Mouse (Mus musculus) macrophage (primary cell): ENCODE data around the gene Plekho2. TPM values are rescaled to one million over a fixed set of nuclear protein-coding genes. Genes with fewer than 3 reads are reported as not detected.

Source experiments
- H3K27ac ChIP-seq: fragments of 350-480 bp; formaldehyde crosslinking; 2 replicates; pipeline ENCODE4 v1.9.0; 2021
- H3K36me3 ChIP-seq: fragments of 350-480 bp; formaldehyde crosslinking; 2 replicates; pipeline ENCODE4 v1.9.0; 2021; ENCODE audit errors: inconsistent target
- H3K4me3 ChIP-seq: fragments of 350-480 bp; formaldehyde crosslinking; 2 replicates; pipeline ENCODE4 v1.9.0; 2021; ENCODE audit errors: inconsistent target
- H3K79me2 ChIP-seq: fragments of 350-480 bp; formaldehyde crosslinking; 2 replicates; pipeline ENCODE4 v1.9.0; 2021; ENCODE audit errors: inconsistent target
- WGBS: methylation state at CpG from one replicate; pipeline ENCODE4 v1.1.7; 2026; ENCODE audit warnings: inconsistent platforms; ENCODE audit not compliant: missing documents; 5-methylcytosine and 5-hydroxymethylcytosine counted together
- polyA plus RNA-seq: library from polyadenylated mRNA; stranded (reverse); fragments of 250-400 nt; gene quantifications from 3 replicates; pipeline ENCODE4 v1.2.4, GENCODE M21; 2018; ENCODE audit warnings: inconsistent platforms

Plekho2 gene
- polyA plus RNA-seq, 1 experiment from 2014 or later, result 316 TPM

- Histone ChIP-seq H3K27ac (peak overlapping the region; percentile 97), H3K4me3 (no peak overlapping the region), H3K79me2 (no peaks in the 10 kb centered on the region; the same call in 1 of the 2 replicates), H3K36me3 (no peaks in the 10 kb centered on the region)
- 86% methylated on average over 8 of the region's 8 CpGs for WGBS
Measured at GRCm38 (mm10) chr9:65537901-65538630, 41.8 kb downstream of the Plekho2 start.

GRCm38 (mm10) chr9:65536491-65536890, 43.3 kb downstream of the Plekho2 start:
- Histone ChIP-seq H3K79me2 (no peaks in the 10 kb centered on the region; the same call in 1 of the 2 replicates), H3K27ac (peak overlapping the region; percentile 97), H3K36me3 (no peaks in the 10 kb centered on the region), H3K4me3 (no peak overlapping the region)
- WGBS, result 73% methylated on average over 4 of the region's 4 CpGs

- 33% methylated on average over 6 of the region's 11 CpGs for WGBS
- no peak overlapping the region for H3K4me3 ChIP-seq
Measured at GRCm38 (mm10) chr9:65535789-65536469, 43.9 kb downstream of the Plekho2 start.

GRCm38 (mm10) chr9:65535191-65535722, 44.6 kb downstream of the Plekho2 start:
- Histone ChIP-seq H3K27ac (peak overlapping the region; percentile 97), H3K79me2 (no peaks in the 10 kb centered on the region; the same call in 1 of the 2 replicates), H3K36me3 (no peaks in the 10 kb centered on the region), H3K4me3 (no peak overlapping the region)
- WGBS, result 0% methylated on average over 3 of the region's 3 CpGs

More at GRCm38 (mm10) chr9:65535789-65536469, 43.9 kb downstream of the Plekho2 start:
- no peaks in the 10 kb centered on the region for H3K36me3 ChIP-seq
- peak overlapping the region; percentile 97 for H3K27ac ChIP-seq
- H3K79me2 ChIP-seq, result no peaks in the 10 kb centered on the region; the same call in 1 of the 2 replicates

GRCm38 (mm10) chr9:65534111-65534510, 45.7 kb downstream of the Plekho2 start:
- no peaks in the 10 kb centered on the region for H3K36me3 ChIP-seq
- 90% methylated on average over 3 of the region's 3 CpGs for WGBS
- H3K79me2 ChIP-seq, result no peaks in the 10 kb centered on the region; the same call in 1 of the 2 replicates
- no peak overlapping the region for H3K4me3 ChIP-seq
- H3K27ac ChIP-seq, result peak overlapping the region; percentile 97

- Histone ChIP-seq H3K79me2 (no peaks in the 10 kb centered on the region; the same call in 1 of the 2 replicates), H3K27ac (peak overlapping the region; percentile 97), H3K36me3 (no peaks in the 10 kb centered on the region), H3K4me3 (no peak overlapping the region)
- WGBS, result 36% methylated on average over 7 of the region's 8 CpGs
Measured at GRCm38 (mm10) chr9:65532986-65533385, 46.9 kb downstream of the Plekho2 start.

- no peak overlapping the region for H3K4me3 ChIP-seq
- H3K79me2 ChIP-seq, result no peaks in the 10 kb centered on the region; the same call in 1 of the 2 replicates
- no peaks in the 10 kb centered on the region for H3K36me3 ChIP-seq
- 91% methylated on average over 5 of the region's 5 CpGs for WGBS
- no peak overlapping the region for H3K27ac ChIP-seq
Measured at GRCm38 (mm10) chr9:65531283-65531682, 48.6 kb downstream of the Plekho2 start.

GRCm38 (mm10) chr9:65529659-65530058, 50.2 kb downstream of the Plekho2 start:
- H3K27ac ChIP-seq, result peak overlapping the region; percentile 48
- no peak overlapping the region for H3K4me3 ChIP-seq
- no peaks in the 10 kb centered on the region for H3K36me3 ChIP-seq
- 49% methylated on average over 8 of the region's 8 CpGs for WGBS
- H3K79me2 ChIP-seq, result no peaks in the 10 kb centered on the region; the same call in 1 of the 2 replicates

GRCm38 (mm10) chr9:65528417-65529038, 51.3 kb downstream of the Plekho2 start:
- 56% methylated on average over 6 of the region's 6 CpGs for WGBS
- peak overlapping the region; percentile 48 for H3K27ac ChIP-seq

GRCm38 (mm10) chr9:65525445-65526195, 54.2 kb downstream of the Plekho2 start:
- WGBS, result 56% methylated on average over 10 of the region's 10 CpGs
- Histone ChIP-seq H3K79me2 (no peaks in the 10 kb centered on the region; the same call in 1 of the 2 replicates), H3K27ac (peak overlapping the region; percentile 62), H3K36me3 (no peaks in the 10 kb centered on the region), H3K4me3 (no peak overlapping the region)

More at GRCm38 (mm10) chr9:65528417-65529038, 51.3 kb downstream of the Plekho2 start:
- Histone ChIP-seq H3K4me3 (no peak overlapping the region; the same call in 1 of the 2 replicates), H3K79me2 (no peaks in the 10 kb centered on the region; the same call in 1 of the 2 replicates), H3K36me3 (no peaks in the 10 kb centered on the region)

- 28% methylated on average over 14 of the region's 14 CpGs for WGBS
- no peak overlapping the region for H3K4me3 ChIP-seq
- no peaks in the 10 kb centered on the region; the same call in 1 of the 2 replicates for H3K79me2 ChIP-seq
- H3K36me3 ChIP-seq, result no peaks in the 10 kb centered on the region
- peak overlapping the region; percentile 62 for H3K27ac ChIP-seq
Measured at GRCm38 (mm10) chr9:65523611-65524364, 56.1 kb downstream of the Plekho2 start.

- H3K36me3 ChIP-seq, result no peaks in the 10 kb centered on the region
- H3K4me3 ChIP-seq, result no peak overlapping the region
- no peaks in the 10 kb centered on the region for H3K79me2 ChIP-seq
- no peak overlapping the region for H3K27ac ChIP-seq
- 82% methylated on average over 11 of the region's 11 CpGs for WGBS
Measured at GRCm38 (mm10) chr9:65520505-65520876, 59.3 kb downstream of the Plekho2 start.

- WGBS, result 69% methylated on average over 18 of the region's 25 CpGs
- Histone ChIP-seq H3K27ac (no peak within 1 kb of the TSS), H3K79me2 (no peaks in the 10 kb centered on the region), H3K36me3 (no peaks in the 10 kb centered on the region), H3K4me3 (no peak within 1 kb of the TSS)
Measured at GRCm38 (mm10) chr9:65519807-65520504, 59.9 kb downstream of the Plekho2 start, which contains the start of gene Ankdd1a. Gene Ankdd1a, minus strand, starts transcription at chr9:65520193.
